12 mouse cellular contexts compared by ENCODE assay signal in the genomic region with DNA sequence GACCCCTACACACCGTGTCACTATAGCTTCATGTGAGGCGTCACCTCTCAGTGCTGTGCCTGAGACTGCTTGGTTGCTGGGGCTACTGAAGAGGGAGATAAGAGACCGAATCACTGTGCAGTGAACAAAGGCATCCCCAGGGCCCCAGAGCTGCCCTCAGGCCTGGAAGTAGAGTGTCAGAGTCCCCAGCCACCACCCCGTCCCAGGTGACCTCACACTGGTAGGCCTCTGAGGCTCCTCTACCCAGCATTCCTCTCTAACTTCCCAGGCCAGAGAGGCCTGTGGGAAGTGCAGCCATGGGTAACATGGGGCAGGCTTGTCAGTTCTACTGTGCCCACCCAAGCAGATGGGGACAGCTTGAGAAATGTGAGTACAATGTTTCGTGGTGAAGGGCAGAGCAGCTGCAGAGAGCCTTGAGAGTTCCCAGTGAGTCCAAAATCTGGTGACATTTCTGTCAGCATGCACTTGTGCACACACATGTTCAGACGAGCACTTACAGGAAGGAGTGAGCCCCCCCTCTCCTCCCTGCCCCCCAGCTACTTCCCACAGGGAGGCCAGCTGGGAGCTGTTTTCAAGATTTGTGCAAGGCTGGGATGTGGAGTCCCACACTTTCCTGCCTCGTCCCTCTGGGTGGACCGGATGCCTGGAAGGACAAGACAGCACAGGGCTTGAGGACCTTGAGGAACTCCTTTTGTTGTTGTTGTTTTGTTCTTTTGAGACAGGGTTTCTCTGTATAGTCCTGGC. TPM values are rescaled to one million over a fixed set of nuclear protein-coding genes. Genes with fewer than 3 reads are reported as not detected.
DNase-seq lines count a peak whose midpoint lies in the region; ATAC-seq and TF ChIP-seq lines count a peak whose summit lies in the region.
"Had no signal": no experiment of that assay in that cellular context is flagged by ENCODE, and none has a peak within 500 bp of the region (broad histone marks: within the 10 kb centered on the region; RNA-seq: fewer than 3 reads in every experiment).

No protein-coding gene starts in this region.

- H3K4me1 ChIP-seq in heart, embryonic 11.5 days (ENCODE audit: control insufficient read depth, insufficient read depth, low read length), result peaks cover 38% of the 10 kb centered on the region
- H3K4me1 ChIP-seq in lung, postnatal 0 days (ENCODE audit: insufficient read depth, low read depth, low read length), result peaks cover 21% of the 10 kb centered on the region; the same call in 1 of the 2 replicates
- peaks cover 47% of the 10 kb centered on the region for H3K4me1 ChIP-seq in embryonic facial prominence, embryonic 15.5 days
- H3K4me1 ChIP-seq in neural tube, embryonic 15.5 days, result peaks cover 27% of the 10 kb centered on the region

- WGBS in heart, embryonic 11.5 days (ENCODE audit: insufficient replicate concordance), result 40% methylated on average over 8 of the region's 8 CpGs
- 60% methylated on average over 8 of the region's 8 CpGs for WGBS in lung, postnatal 0 days
- 57% methylated on average over 8 of the region's 8 CpGs for WGBS in embryonic facial prominence, embryonic 15.5 days
- 70% methylated on average over 8 of the region's 8 CpGs for whole genome bisulfite sequencing in neural tube, embryonic 15.5 days

- no peaks in the 10 kb centered on the region for H3K27me3 ChIP-seq in heart, embryonic 11.5 days (ENCODE audit: control insufficient read depth, insufficient read depth, low read length)
- H3K27me3 ChIP-seq in lung, postnatal 0 days (replicated peaks; ENCODE audit: insufficient read depth, low read length), result no peaks in the 10 kb centered on the region
- no peaks in the 10 kb centered on the region for H3K27me3 ChIP-seq in embryonic facial prominence, embryonic 15.5 days
- H3K27me3 ChIP-seq in neural tube, embryonic 15.5 days (replicated peaks), result no peaks in the 10 kb centered on the region
- H3K27me3 ChIP-seq: neural tube, embryonic 12.5 days had no signal

- no peak overlapping the region for H3K4me2 ChIP-seq in heart, embryonic 11.5 days
- no peak overlapping the region for H3K4me2 ChIP-seq in lung, postnatal 0 days (replicated peaks; ENCODE audit: low read depth, low read length)
- no peak overlapping the region for H3K4me2 ChIP-seq in embryonic facial prominence, embryonic 15.5 days (replicated peaks)
- H3K4me2 ChIP-seq in neural tube, embryonic 15.5 days, result no peak overlapping the region
- H3K4me2 ChIP-seq: neural tube, embryonic 12.5 days had no signal

- H3K9me3 ChIP-seq in heart, embryonic 11.5 days (replicated peaks; ENCODE audit: control insufficient read depth, low read length), result no peaks in the 10 kb centered on the region
- H3K9me3 ChIP-seq in lung, postnatal 0 days (ENCODE audit: low read length), result no peaks in the 10 kb centered on the region
- H3K9me3 ChIP-seq in embryonic facial prominence, embryonic 15.5 days (replicated peaks), result no peaks in the 10 kb centered on the region
- H3K9me3 ChIP-seq in neural tube, embryonic 15.5 days (replicated peaks), result no peaks in the 10 kb centered on the region
- H3K9me3 ChIP-seq: neural tube, embryonic 12.5 days had no signal

- H3K36me3 ChIP-seq in heart, embryonic 11.5 days (ENCODE audit: control insufficient read depth, insufficient read depth, low read length), result no peaks in the 10 kb centered on the region
- no peaks in the 10 kb centered on the region for H3K36me3 ChIP-seq in lung, postnatal 0 days (ENCODE audit: insufficient read depth, low read length)
- H3K36me3 ChIP-seq in embryonic facial prominence, embryonic 15.5 days, result peaks cover 2% of the 10 kb centered on the region; the same call in 1 of the 2 replicates
- H3K36me3 ChIP-seq in neural tube, embryonic 15.5 days, result no peaks in the 10 kb centered on the region

- no peak for DNase-seq in heart, adult 8-10 months (ENCODE audit: low spot score)
- DNase-seq in lung, postnatal 0 days (ENCODE audit: low spot score), result no peak
- DNase-seq in lung, postnatal 10 days, result no peak
- no peak for DNase-seq in cerebellum, postnatal 4 days (ENCODE audit: low spot score in 2 of 2)
- DNase-seq in adipocyte (ENCODE audit: low spot score), result no peak
- DNase-seq: gastrocnemius, postnatal 10 days; liver; thymus, postnatal 14 days had no signal

- 0 out of 2 replicates have a peak, but pooled peaks have one; percentile 23 for ATAC-seq in heart, embryonic 11.5 days (replicated peaks; ENCODE audit: insufficient number of reproducible peaks, low FRiP score, low TSS enrichment)
- no peak for ATAC-seq in lung, postnatal 0 days
- ATAC-seq in embryonic facial prominence, embryonic 15.5 days (ENCODE audit: insufficient number of reproducible peaks, low FRiP score, low TSS enrichment, low read depth), result 0 out of 2 replicates have a peak, but pooled peaks have one; percentile 25
- ATAC-seq in neural tube, embryonic 15.5 days (ENCODE audit: low FRiP score), result no peak

- TF ChIP-seq CTCF in lung, postnatal 0 days (IDR thresholded peaks at IDR 0.05), result no peak

- no peak for TF ChIP-seq EP300 in lung, postnatal 0 days (IDR thresholded peaks at IDR 0.05)

- 0 out of 2 replicates have a peak overlapping the region, but pooled peaks have one; percentile 16 for H3K9ac ChIP-seq in heart, embryonic 11.5 days (ENCODE audit: low read depth, low read length)
- H3K9ac ChIP-seq in lung, postnatal 0 days (replicated peaks; ENCODE audit: low read depth), result no peak overlapping the region
- no peak overlapping the region for H3K9ac ChIP-seq in embryonic facial prominence, embryonic 15.5 days
- H3K9ac ChIP-seq in neural tube, embryonic 15.5 days (replicated peaks), result no peak overlapping the region
- H3K9ac ChIP-seq: neural tube, embryonic 12.5 days had no signal

- peak overlapping the region; percentile 64 for H3K27ac ChIP-seq in heart, embryonic 11.5 days (ENCODE audit: low read depth, low read length)
- H3K27ac ChIP-seq in lung, postnatal 0 days (ENCODE audit: low read length), result peak overlapping the region; percentile 0; the same call in 1 of the 2 replicates
- peak overlapping the region; percentile 86 for H3K27ac ChIP-seq in embryonic facial prominence, embryonic 15.5 days (replicated peaks)
- 0 out of 2 replicates have a peak overlapping the region, but pooled peaks have one; percentile 3 for H3K27ac ChIP-seq in neural tube, embryonic 15.5 days (replicated peaks)
- H3K27ac ChIP-seq: neural tube, embryonic 12.5 days had no signal

- H3K4me3 ChIP-seq in heart, embryonic 11.5 days (ENCODE audit: low read depth, low read length), result no peak overlapping the region
- no peak overlapping the region for H3K4me3 ChIP-seq in lung, postnatal 0 days (ENCODE audit: low read depth, low read length)
- no peak overlapping the region for H3K4me3 ChIP-seq in embryonic facial prominence, embryonic 15.5 days (replicated peaks)
- no peak overlapping the region for H3K4me3 ChIP-seq in neural tube, embryonic 15.5 days (replicated peaks)
- H3K4me3 ChIP-seq: neural tube, embryonic 12.5 days had no signal

RNA-seq across cellular contexts. Expression of a gene that starts 37.0 kb away (rescaled TPM):
- polyA plus RNA-seq in heart, embryonic 11.5 days (2014; fragmentation: Nextera tagmentation; extraction: Ambion mirVana), result 4.8 and 7.0 TPM in 2 replicates
- 10 to 100 TPM; 16.0 to 21.9 (median 16.5) TPM for total RNA-seq in heart, adult 8-10 months (2022)
- 5.4 and 6.0 TPM in 2 replicates for polyA plus RNA-seq in lung, postnatal 0 days (2015; fragmentation: Nextera tagmentation; extraction: Ambion mirVana)
- 11.0 and 11.2 TPM in 2 replicates for polyA plus RNA-seq in embryonic facial prominence, embryonic 15.5 days (2015; fragmentation: Nextera tagmentation; extraction: Ambion mirVana)
- 8.4 and 9.9 TPM in 2 replicates for polyA plus RNA-seq in neural tube, embryonic 15.5 days (2015; fragmentation: Nextera tagmentation; extraction: Ambion mirVana)

RNA-seq across cellular contexts. Expression of a gene that starts 53.2 kb away (rescaled TPM):
- 13.3 and 15.5 TPM in 2 replicates for polyA plus RNA-seq in heart, embryonic 11.5 days (2014; fragmentation: Nextera tagmentation; extraction: Ambion mirVana)
- total RNA-seq in heart, adult 8-10 months (2022), result 10 to 100 TPM; 77.3 to 94.3 (median 79.2) TPM
- 9.2 and 9.9 TPM in 2 replicates for polyA plus RNA-seq in lung, postnatal 0 days (2015; fragmentation: Nextera tagmentation; extraction: Ambion mirVana)
- 17.0 and 17.2 TPM in 2 replicates for polyA plus RNA-seq in embryonic facial prominence, embryonic 15.5 days (2015; fragmentation: Nextera tagmentation; extraction: Ambion mirVana)
- polyA plus RNA-seq in neural tube, embryonic 15.5 days (2015; fragmentation: Nextera tagmentation; extraction: Ambion mirVana), result 19.3 and 19.6 TPM in 2 replicates

Comparison
In these comparisons a context has a peak if more than half of its experiments do, and no peak if none do; other contexts are left out.
1. ATAC-seq: peak in heart, embryonic 11.5 days (single experiment) and embryonic facial prominence, embryonic 15.5 days (single experiment); none in lung, postnatal 0 days (single experiment) and neural tube, embryonic 15.5 days (single experiment).
2. H3K27ac ChIP-seq: peak in every context shown above with its lines; median percentile 86 in embryonic facial prominence, embryonic 15.5 days; 64 in heart, embryonic 11.5 days; 3 in neural tube, embryonic 15.5 days; 0 in lung, postnatal 0 days.